ENCODE assay signal across 25 mouse cellular contexts in genomic region chr7:99458849-99459248, GRCm38 (mm10). TPM values are rescaled to one million over a fixed set of nuclear protein-coding genes. Genes with fewer than 3 reads are reported as not detected.
DNase-seq lines count a peak whose midpoint lies in the region; ATAC-seq and TF ChIP-seq lines count a peak whose summit lies in the region.
"Had no signal": no experiment of that assay in that cellular context is flagged by ENCODE, and none has a peak within 500 bp of the region (broad histone marks: within the 10 kb centered on the region; RNA-seq: fewer than 3 reads in every experiment).

No protein-coding gene starts in this region.

- ATAC-seq in hindbrain, embryonic 14.5 days (ENCODE audit: low FRiP score), result no peak
- ATAC-seq: intestine, postnatal 0 days had no signal

- TF ChIP-seq POLR2A in olfactory bulb, adult 2 months (IDR thresholded peaks at IDR 0.05; ENCODE audit: insufficient read depth, low read depth, low read length), result no peak

- no peaks in the 10 kb centered on the region for H3K27me3 ChIP-seq in hindbrain, embryonic 10.5 days (ENCODE audit: insufficient read depth, poor library complexity, severe bottlenecking)
- H3K27me3 ChIP-seq in hindbrain, embryonic 14.5 days (ENCODE audit: control insufficient read depth, insufficient read depth, low read length), result no peaks in the 10 kb centered on the region
- H3K27me3 ChIP-seq: embryonic facial prominence, embryonic 12.5 days; forebrain, embryonic 12.5 days; limb, embryonic 15.5 days; midbrain, embryonic 12.5 days had no signal

- H3K27ac ChIP-seq in hindbrain, embryonic 10.5 days, result peak overlapping the region; percentile 13; the same call in 1 of the 2 replicates
- H3K27ac ChIP-seq in hindbrain, embryonic 14.5 days, result no peak overlapping the region
- H3K27ac ChIP-seq in olfactory bulb, adult 2 months (ENCODE audit: insufficient read depth, low read depth, low read length), result peak overlapping the region; percentile 52
- H3K27ac ChIP-seq: embryonic facial prominence, embryonic 12.5 days; forebrain, embryonic 12.5 days; heart, embryonic 10.5 days; limb, embryonic 15.5 days; liver, embryonic 14.5 days; midbrain, embryonic 12.5 days had no signal

- H3K4me2 ChIP-seq in hindbrain, embryonic 14.5 days (replicated peaks), result no peak overlapping the region
- H3K4me2 ChIP-seq: embryonic facial prominence, embryonic 12.5 days; forebrain, embryonic 12.5 days; limb, embryonic 15.5 days; lung, embryonic 14.5 days; midbrain, embryonic 12.5 days had no signal

- H3K4me3 ChIP-seq in hindbrain, embryonic 10.5 days, result no peak overlapping the region
- no peak overlapping the region for H3K4me3 ChIP-seq in hindbrain, embryonic 14.5 days (replicated peaks; ENCODE audit: low read length)
- no peak overlapping the region for H3K4me3 ChIP-seq in olfactory bulb, adult 2 months (ENCODE audit: insufficient read depth, low read depth, low read length)
- H3K4me3 ChIP-seq: embryonic facial prominence, embryonic 12.5 days; forebrain, embryonic 12.5 days; heart, embryonic 10.5 days; limb, embryonic 15.5 days; midbrain, embryonic 12.5 days had no signal

- TF ChIP-seq CTCF in olfactory bulb, adult 2 months (IDR thresholded peaks at IDR 0.05; ENCODE audit: insufficient read depth, low read depth, low read length), result no peak

- H3K9me3 ChIP-seq in hindbrain, embryonic 10.5 days, result no peaks in the 10 kb centered on the region
- H3K9me3 ChIP-seq in hindbrain, embryonic 14.5 days (ENCODE audit: control insufficient read depth, low read length), result no peaks in the 10 kb centered on the region
- H3K9me3 ChIP-seq: embryonic facial prominence, embryonic 12.5 days; forebrain, embryonic 12.5 days; heart, embryonic 10.5 days; limb, embryonic 15.5 days; midbrain, embryonic 12.5 days had no signal

- 90% methylated on average over 8 of the region's 8 CpGs for WGBS in hindbrain, embryonic 10.5 days
- WGBS in hindbrain, embryonic 14.5 days, result 93% methylated on average over 8 of the region's 8 CpGs
- 60% methylated on average over 8 of the region's 8 CpGs for WGBS in olfactory bulb, adult 2 months

- no peak overlapping the region for H3K9ac ChIP-seq in hindbrain, embryonic 14.5 days
- H3K9ac ChIP-seq: embryonic facial prominence, embryonic 12.5 days; forebrain, embryonic 12.5 days; limb, embryonic 15.5 days; liver, embryonic 14.5 days; lung, embryonic 14.5 days; midbrain, embryonic 12.5 days had no signal

- peaks cover 58% of the 10 kb centered on the region for H3K36me3 ChIP-seq in hindbrain, embryonic 10.5 days
- peaks cover 60% of the 10 kb centered on the region for H3K36me3 ChIP-seq in hindbrain, embryonic 14.5 days (replicated peaks; ENCODE audit: control insufficient read depth, insufficient read depth)

- no peak for DNase-seq in hindbrain, embryonic 10.5 days (ENCODE audit: low spot score)
- no peak for DNase-seq in hindbrain, embryonic 14.5 days (ENCODE audit: low spot score)
- DNase-seq in layer of hippocampus, adult 9-11 months, result peak; percentile 72
- DNase-seq in layer of hippocampus, adult 9-10 months (ENCODE audit: low spot score), result no peak
- DNase-seq in left cerebral cortex, adult 18-20 months (ENCODE audit: low spot score in 2 of 2), result peak; percentile 33 to 60
- no peak for DNase-seq in adrenal gland, postnatal 14 days
- DNase-seq in c-Kit-positive CD71-positive TER-119-positive erythroid progenitor cells, embryonic 14.5 days (ENCODE audit: low spot score), result no peak
- DNase-seq: cerebellum, adult 18-20 months; cerebellum, postnatal 25 days; heart, postnatal 4 days; kidney, postnatal 4 days; lung, embryonic 14.5 days; thymus, adult 2 months; thymus, postnatal 4 days had no signal

- 0 out of 2 replicates have a peak, but pooled peaks cover 10% of the 10 kb centered on the region for H3K4me1 ChIP-seq in hindbrain, embryonic 10.5 days (replicated peaks)
- H3K4me1 ChIP-seq in hindbrain, embryonic 14.5 days (replicated peaks; ENCODE audit: control insufficient read depth, insufficient read depth, low read length), result no peaks in the 10 kb centered on the region
- peaks cover 48% of the 10 kb centered on the region for H3K4me1 ChIP-seq in olfactory bulb, adult 2 months (ENCODE audit: control insufficient read depth, insufficient read depth, low read length)
- H3K4me1 ChIP-seq: embryonic facial prominence, embryonic 12.5 days; forebrain, embryonic 12.5 days; limb, embryonic 15.5 days; midbrain, embryonic 12.5 days had no signal

RNA-seq across cellular contexts. Expression of gene Klhl35, which starts 7.0 kb away (rescaled TPM):
- polyA plus RNA-seq in hindbrain, embryonic 10.5 days (2016; fragmentation: Nextera tagmentation; extraction: Ambion mirVana), result 5.9 and 24.4 TPM in 2 replicates
- polyA plus RNA-seq in hindbrain, embryonic 14.5 days (2014; fragmentation: Nextera tagmentation; extraction: Ambion mirVana), result 4.1 and 4.7 TPM in 2 replicates
- 1 to 10 TPM; 2.3 to 3.2 TPM for total RNA-seq in left cerebral cortex, adult 18-20 months (2021)
- polyA plus RNA-seq in olfactory bulb, adult 2 months (2012; ENCODE audit: insufficient read depth, insufficient read length, low replicate concordance, missing spikeins), result not detected in 2 replicates
- 1.3 TPM in 2 replicates for total RNA-seq in adrenal gland, postnatal 14 days (2021)
- total RNA-seq: gastrocnemius, adult 18-20 months; monocyte, adult 5-6 weeks; neutrophil, adult 5-6 weeks had no signal

RNA-seq across cellular contexts. Expression of gene Rps3, which starts 24.7 kb away (rescaled TPM):
- 680 and 779 TPM in 2 replicates for polyA plus RNA-seq in hindbrain, embryonic 10.5 days (2016; fragmentation: Nextera tagmentation; extraction: Ambion mirVana)
- polyA plus RNA-seq in hindbrain, embryonic 14.5 days (2014; fragmentation: Nextera tagmentation; extraction: Ambion mirVana), result 445 and 515 TPM in 2 replicates
- 100 to 1,000 TPM; 268 to 293 TPM for total RNA-seq in left cerebral cortex, adult 18-20 months (2021)
- 980 TPM in 1 of 2 replicates, not detected in the other for polyA plus RNA-seq in olfactory bulb, adult 2 months (2012; ENCODE audit: insufficient read depth, insufficient read length, low replicate concordance, missing spikeins)
- total RNA-seq in adrenal gland, postnatal 14 days (2021), result 563 and 690 TPM in 2 replicates

Comparison
In these comparisons a context has a peak if more than half of its experiments do, and no peak if none do; other contexts are left out.
1. DNase-seq: peak in layer of hippocampus, adult 9-11 months (single experiment) and left cerebral cortex, adult 18-20 months (2 of 2); none in hindbrain, embryonic 10.5 days (single experiment), hindbrain, embryonic 14.5 days (single experiment), layer of hippocampus, adult 9-10 months (single experiment), adrenal gland, postnatal 14 days (single experiment) and c-Kit-positive CD71-positive TER-119-positive erythroid progenitor cells, embryonic 14.5 days (single experiment).